Mouse (Mus musculus): Measurements from ENCODE around the gene Il27ra. TPM values are rescaled to one million over a fixed set of nuclear protein-coding genes. Genes with fewer than 3 reads are reported as not detected.

Gene Il27ra
- total RNA-seq, 4 experiments from 2014 or later: 2.7 to 4.5 (median 3.1) TPM

GRCm38 (mm10) chr8:84066291-84066930 is 24.0 kb upstream of the Il27ra start, which contains the start of gene Rfx1:
TSS of gene Rfx1 (plus strand) at chr8:84066834.
- peak; percentile 100 for DNase-seq (ENCODE audit: low spot score)

- no peak for DNase-seq (ENCODE audit: low spot score)
Observed at GRCm38 (mm10) chr8:84065457-84066072, 23.2 kb upstream of the Il27ra start.

GRCm38 (mm10) chr8:84065037-84065436 is 22.6 kb upstream of the Il27ra start, which contains the start of gene Gm10643:
TSS of gene Gm10643 (minus strand) at chr8:84065137.
- no peak for DNase-seq (ENCODE audit: low spot score)

GRCm38 (mm10) chr8:84063861-84064610 is 21.6 kb upstream of the Il27ra start:
- peak; percentile 41 for DNase-seq (ENCODE audit: low spot score)

- no peak for DNase-seq (ENCODE audit: low spot score)
Observed at GRCm38 (mm10) chr8:84060245-84060644, 17.9 kb upstream of the Il27ra start.

- no peak for DNase-seq (ENCODE audit: low spot score)
Observed at GRCm38 (mm10) chr8:84059226-84059625, 16.8 kb upstream of the Il27ra start.

- DNase-seq (ENCODE audit: low spot score): no peak
Observed at GRCm38 (mm10) chr8:84057827-84058226, 15.4 kb upstream of the Il27ra start.

GRCm38 (mm10) chr8:84053229-84053628 is 10.8 kb upstream of the Il27ra start:
- no peak for DNase-seq (ENCODE audit: low spot score)

- DNase-seq (ENCODE audit: low spot score): no peak
Observed at GRCm38 (mm10) chr8:84052746-84053145, 10.4 kb upstream of the Il27ra start.

GRCm38 (mm10) chr8:84048171-84048570 is 5.8 kb upstream of the Il27ra start:
- no peak for DNase-seq (ENCODE audit: low spot score)

GRCm38 (mm10) chr8:84046505-84046904 is 4.1 kb upstream of the Il27ra start:
- DNase-seq (ENCODE audit: low spot score): no peak

GRCm38 (mm10) chr8:84044900-84045299 is 2.5 kb upstream of the Il27ra start, which contains the start of gene Rln3:
TSS of gene Rln3 (minus strand) at chr8:84045000.
- no peak for DNase-seq (ENCODE audit: low spot score)

GRCm38 (mm10) chr8:84044103-84044502 is 1.7 kb upstream of the Il27ra start:
- no peak for DNase-seq (ENCODE audit: low spot score)

GRCm38 (mm10) chr8:84042948-84043342 is 556 bp upstream of the Il27ra start:
- DNase-seq (ENCODE audit: low spot score): peak; percentile 44

- DNase-seq (ENCODE audit: low spot score): peak; percentile 76
Observed at GRCm38 (mm10) chr8:84039050-84039449, 3.3 kb downstream of the Il27ra start.

GRCm38 (mm10) chr8:84038015-84038414 is 4.4 kb downstream of the Il27ra start:
- DNase-seq (ENCODE audit: low spot score): peak; percentile 62

GRCm38 (mm10) chr8:84032777-84033176 is 9.6 kb downstream of the Il27ra start:
- no peak for DNase-seq (ENCODE audit: low spot score)

- no peak for DNase-seq (ENCODE audit: low spot score)
Observed at GRCm38 (mm10) chr8:84029272-84029671, 13.1 kb downstream of the Il27ra start.

GRCm38 (mm10) chr8:84027449-84027848 is 14.9 kb downstream of the Il27ra start:
- DNase-seq (ENCODE audit: low spot score): no peak

GRCm38 (mm10) chr8:84025863-84026262 is 16.5 kb downstream of the Il27ra start:
- DNase-seq (ENCODE audit: low spot score): no peak

GRCm38 (mm10) chr8:84024171-84024570 is 18.2 kb downstream of the Il27ra start:
- DNase-seq (ENCODE audit: low spot score): no peak

- no peak for DNase-seq (ENCODE audit: low spot score)
Observed at GRCm38 (mm10) chr8:84023631-84024030, 18.8 kb downstream of the Il27ra start.

Data from heart, adult 8-10 months (tissue).